Mouse (Mus musculus) 3T3-L1 (cell line): ENCODE measurements around the gene Nfkb1.

ENCODE experiments used
- DNase-seq: peaks from one replicate; pipeline ENCODE4 v3.0.0-alpha.2; 2015; ENCODE audit warnings: low read depth, low spot score

The Nfkb1 gene

DNA sequence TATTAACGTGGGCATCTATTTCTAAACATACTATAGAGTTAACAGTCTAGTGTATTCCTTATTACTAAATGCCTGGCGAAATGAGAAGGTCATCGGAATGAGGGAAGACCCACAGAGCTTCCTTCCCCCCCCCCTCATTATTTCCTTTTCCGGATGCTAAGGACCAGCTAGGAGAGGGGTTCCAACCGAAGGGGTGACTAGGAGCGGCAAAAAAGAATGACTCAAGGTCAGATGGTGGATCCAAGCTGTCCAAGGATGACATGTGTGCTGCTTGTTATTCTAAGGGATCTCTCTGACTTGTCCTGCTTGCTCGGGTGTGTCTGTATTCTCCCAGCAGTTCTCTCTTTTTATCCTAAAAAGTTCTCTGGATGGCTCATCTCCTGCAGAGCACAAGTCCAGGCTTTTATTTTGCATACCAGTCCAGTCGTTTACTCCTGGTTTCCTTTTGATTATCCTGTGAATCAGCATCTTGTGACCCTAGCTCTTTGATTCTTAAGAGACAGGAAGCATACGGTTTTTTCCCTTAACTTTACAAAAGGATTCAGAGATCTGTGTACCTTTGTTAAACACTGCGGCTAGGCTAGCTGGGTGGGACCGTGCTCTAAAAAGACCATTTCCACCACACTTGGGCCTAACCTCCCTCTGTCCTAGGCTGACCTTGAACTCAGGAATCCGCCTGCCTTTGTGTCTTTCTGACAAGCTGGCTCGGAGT is 145.0 kb downstream of the Nfkb1 start:
- DNase-seq, result no peak
